Mouse (Mus musculus): ENCODE data around the gene Mrps9.

- no peak for TF ChIP-seq EP300 (IDR thresholded peaks at IDR 0.05; ENCODE audit: low read depth)
- TF ChIP-seq CTCF (IDR thresholded peaks at IDR 0.05; ENCODE audit: low read depth): no peak
Observed at GRCm38 (mm10) chr1:42875271-42875670, 24.2 kb downstream of the Mrps9 start.
